Mouse (Mus musculus) liver, adult 2 months (tissue): ENCODE measurements around the gene Rnd2.

Experiments
- CTCF ChIP-seq: fragments of 200-500 bp; IDR thresholded peaks from 2 replicates; pipeline ENCODE4 v1.5.1; 2011; ENCODE audit warnings: low read depth, low read length, control low read depth
- POLR2A ChIP-seq: fragments of 200-500 bp; IDR thresholded peaks from 2 replicates; pipeline ENCODE4 v1.6.1; 2011; ENCODE audit warnings: low read length, control low read depth; ENCODE audit not compliant: insufficient read depth; ENCODE audit errors: extremely low read depth

DNA sequence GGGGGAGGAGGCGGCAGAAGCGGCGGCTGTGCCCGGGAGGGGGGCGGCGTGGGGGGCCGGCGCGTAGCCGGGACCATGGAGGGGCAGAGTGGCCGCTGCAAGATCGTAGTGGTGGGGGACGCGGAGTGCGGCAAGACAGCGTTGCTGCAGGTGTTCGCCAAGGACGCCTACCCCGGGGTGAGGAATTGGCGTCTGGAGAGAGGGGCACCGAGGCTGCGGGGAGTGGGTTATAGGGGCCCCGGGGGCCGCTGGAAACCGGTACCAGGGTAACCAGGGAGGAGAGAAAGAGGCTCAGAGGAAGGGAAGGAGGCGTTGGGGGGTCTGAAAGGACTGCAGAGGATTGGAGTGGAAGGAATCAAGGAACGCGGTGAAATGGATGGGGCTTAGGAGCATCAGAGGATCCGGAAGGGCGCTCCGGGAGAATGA lies 3.5 kb downstream of the Rnd2 start:
- no peak for TF ChIP-seq POLR2A
- TF ChIP-seq CTCF, result no peak
